Mouse (Mus musculus) splenic B cell, adult 2 months (primary cell): Measurements from ENCODE around the gene Naa35.

Experiments used
- DNase-seq: peaks from one replicate; pipeline ENCODE4 v3.0.0-alpha.2; 2011; ENCODE audit warnings: low read depth, low spot score
- H3K27me3 ChIP-seq: 2 replicates; pipeline ENCODE4 v1.6.1; 2012; ENCODE audit warnings: mild to moderate bottlenecking, low read length, moderate library complexity, mixed read lengths; ENCODE audit not compliant: control insufficient read depth, poor library complexity, insufficient read depth, severe bottlenecking
- H3K36me3 ChIP-seq: 2 replicates; pipeline ENCODE4 v1.6.1; 2012; ENCODE audit warnings: mild to moderate bottlenecking, low read length, moderate library complexity, mixed read lengths; ENCODE audit not compliant: control insufficient read depth, poor library complexity, insufficient read depth, severe bottlenecking

The Naa35 gene

GRCm38 (mm10) chr13:59657781-59658180 is 72.7 kb downstream of the Naa35 start:
- no peaks in the 10 kb centered on the region for H3K27me3 ChIP-seq
- no peak for DNase-seq
- H3K36me3 ChIP-seq = no peaks in the 10 kb centered on the region; the same call in 1 of the 2 replicates

DNA sequence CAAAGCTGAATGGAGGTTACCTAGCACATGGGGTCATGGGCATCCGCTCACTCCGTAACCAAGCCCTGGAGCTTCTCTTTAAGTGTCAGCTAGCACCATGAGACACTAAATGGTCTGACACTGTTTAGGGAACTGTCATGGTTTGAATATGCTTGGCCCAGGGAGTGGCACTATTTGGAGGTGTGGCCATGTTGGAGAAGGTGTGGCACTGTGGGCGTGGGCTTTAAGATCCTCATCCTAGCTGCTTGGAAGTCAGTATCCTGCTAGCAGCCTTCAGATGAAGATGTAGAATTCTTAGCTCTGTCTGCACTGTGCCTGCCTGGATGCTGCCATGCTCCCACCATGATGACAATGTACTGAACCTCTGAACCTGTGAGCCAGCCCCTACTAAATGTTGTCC is 75.3 kb downstream of the Naa35 start:
- no peak for DNase-seq
- Histone ChIP-seq H3K36me3 (no peaks in the 10 kb centered on the region; the same call in 1 of the 2 replicates), H3K27me3 (no peaks in the 10 kb centered on the region)

GRCm38 (mm10) chr13:59661387-59661786 is 76.3 kb downstream of the Naa35 start:
- no peak for DNase-seq
- Histone ChIP-seq H3K36me3 (no peaks in the 10 kb centered on the region; the same call in 1 of the 2 replicates), H3K27me3 (no peaks in the 10 kb centered on the region)

- DNase-seq = no peak
- no peaks in the 10 kb centered on the region; the same call in 1 of the 2 replicates for H3K36me3 ChIP-seq
- H3K27me3 ChIP-seq = no peaks in the 10 kb centered on the region
Measured at GRCm38 (mm10) chr13:59661966-59662365, 76.9 kb downstream of the Naa35 start.

DNA sequence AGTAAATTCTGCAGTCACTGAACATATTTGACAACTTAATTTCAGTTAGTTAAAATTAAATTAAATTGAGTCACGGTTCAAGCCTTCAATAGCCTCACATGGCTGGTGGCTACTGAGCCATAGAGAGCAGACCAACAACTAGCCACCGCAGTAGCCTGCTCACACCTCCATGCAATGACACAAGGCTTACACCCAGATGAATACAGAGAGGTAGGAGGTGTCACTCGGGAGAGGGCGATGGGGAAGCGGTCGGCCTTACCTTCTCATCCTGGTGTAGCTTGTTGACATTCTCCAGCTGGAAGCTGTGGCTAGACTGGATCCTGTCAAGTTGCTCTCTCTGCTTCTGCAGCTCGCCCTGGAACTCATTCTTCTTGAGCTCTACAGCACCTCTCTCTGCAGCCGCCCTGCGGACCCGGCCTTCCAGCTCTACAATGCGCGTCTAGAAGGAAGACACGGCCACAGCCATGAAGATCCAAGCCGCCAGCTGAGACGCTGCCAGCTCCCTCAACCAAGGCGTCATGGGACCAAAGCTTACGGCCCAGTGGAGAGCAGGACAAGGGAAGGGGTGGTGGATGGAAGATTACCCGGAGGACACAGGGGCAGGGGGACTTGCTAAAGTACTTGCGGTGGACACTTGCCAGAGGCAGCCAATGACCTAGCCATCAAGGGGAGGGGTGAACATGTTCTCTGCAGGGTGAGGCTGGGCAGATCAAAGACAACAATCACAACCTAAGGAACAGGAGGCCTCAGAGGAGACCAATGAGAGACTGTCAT is 79.1 kb downstream of the Naa35 start:
- Histone ChIP-seq H3K27me3 (no peaks in the 10 kb centered on the region), H3K36me3 (no peaks in the 10 kb centered on the region; the same call in 1 of the 2 replicates)
- no peak for DNase-seq

DNA sequence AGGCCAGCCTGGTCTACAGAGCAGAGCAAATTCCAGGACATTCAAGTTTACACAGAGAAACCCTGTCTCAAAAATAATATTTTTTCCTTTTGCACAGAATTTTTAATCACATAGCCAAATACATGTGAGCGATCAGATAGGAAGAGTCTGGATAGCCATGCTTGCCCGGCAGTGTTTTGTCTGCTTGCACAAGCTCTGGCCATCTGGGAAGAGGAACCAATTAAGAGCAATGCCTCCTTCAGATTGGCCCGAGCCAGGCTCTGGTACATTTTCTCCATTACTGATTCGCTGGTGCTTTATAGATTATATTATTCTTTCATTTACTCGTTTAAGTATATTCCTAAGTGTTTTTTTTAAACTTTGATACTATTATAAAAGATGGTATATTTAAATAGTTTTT is 82.7 kb downstream of the Naa35 start:
- Histone ChIP-seq H3K36me3 (no peaks in the 10 kb centered on the region; the same call in 1 of the 2 replicates), H3K27me3 (no peaks in the 10 kb centered on the region)
- DNase-seq = no peak

- peak; percentile 45 for DNase-seq
- Histone ChIP-seq H3K27me3 (no peaks in the 10 kb centered on the region), H3K36me3 (no peaks in the 10 kb centered on the region)
Measured at GRCm38 (mm10) chr13:59668501-59669093, 83.5 kb downstream of the Naa35 start.

DNA sequence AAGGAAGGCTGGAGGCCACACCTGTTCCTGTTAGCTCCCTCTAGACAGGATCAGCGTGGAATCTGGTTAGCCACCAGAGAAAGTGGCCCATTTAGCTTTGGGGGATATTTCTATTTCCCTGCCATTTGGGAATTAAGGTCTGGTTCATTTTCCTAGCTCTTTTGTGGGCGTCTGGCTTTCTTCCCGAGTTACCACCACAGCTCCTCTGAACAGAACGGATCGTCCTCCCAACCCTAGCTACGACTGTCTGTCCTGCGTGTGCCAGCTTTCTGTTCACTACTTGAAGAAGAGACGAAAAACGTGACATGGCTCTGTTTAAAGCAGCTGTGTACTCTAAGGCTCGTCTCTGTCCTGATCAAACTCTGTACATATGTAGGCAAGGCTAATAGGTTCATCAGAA is 84.9 kb downstream of the Naa35 start:
- Histone ChIP-seq H3K27me3 (no peaks in the 10 kb centered on the region), H3K36me3 (no peaks in the 10 kb centered on the region)
- no peak for DNase-seq

DNA sequence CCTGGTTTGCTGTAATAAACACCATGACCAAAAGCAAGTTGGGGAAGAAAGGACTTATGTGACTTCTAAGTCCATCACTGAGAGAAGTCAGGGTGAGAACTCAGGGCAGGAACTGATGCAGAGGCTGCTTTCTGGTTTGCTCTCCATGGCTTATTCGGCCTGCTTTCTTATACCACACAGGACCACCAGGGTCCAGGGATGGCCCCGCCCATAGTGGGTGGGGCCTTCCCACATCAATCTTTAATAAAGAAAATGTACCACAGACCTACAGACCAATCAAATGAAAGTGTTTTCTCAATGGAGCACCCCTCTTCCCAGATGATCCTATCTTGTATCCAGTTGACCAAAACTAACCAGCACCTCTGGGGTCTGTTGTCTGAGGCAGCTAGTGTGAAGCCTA is 86.5 kb downstream of the Naa35 start:
- no peaks in the 10 kb centered on the region for H3K27me3 ChIP-seq
- H3K36me3 ChIP-seq = no peaks in the 10 kb centered on the region
- DNase-seq = no peak

DNA sequence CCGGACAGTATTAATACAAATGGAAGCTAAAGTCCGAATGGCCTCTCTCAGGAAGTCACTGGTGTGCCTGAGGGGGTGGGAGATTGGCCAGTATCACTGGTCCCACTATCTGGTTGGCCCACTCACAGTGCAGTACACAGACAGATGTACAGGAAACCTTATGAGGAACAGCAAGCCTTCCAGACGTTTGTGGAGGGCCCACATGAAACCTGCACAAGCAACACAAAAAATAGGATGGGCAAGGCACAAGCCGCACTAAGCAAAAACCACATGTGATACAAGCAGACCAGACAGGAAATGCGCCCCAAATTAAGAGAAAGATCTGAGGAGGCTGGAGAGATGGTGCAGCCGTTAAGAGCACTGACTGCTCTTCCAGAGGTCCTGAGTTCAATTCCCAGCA is 87.2 kb downstream of the Naa35 start:
- DNase-seq = no peak
- H3K36me3 ChIP-seq = no peaks in the 10 kb centered on the region
- H3K27me3 ChIP-seq = no peaks in the 10 kb centered on the region

GRCm38 (mm10) chr13:59673597-59673996 is 88.5 kb downstream of the Naa35 start:
- no peak for DNase-seq
- Histone ChIP-seq H3K36me3 (no peaks in the 10 kb centered on the region), H3K27me3 (no peaks in the 10 kb centered on the region)

- Histone ChIP-seq H3K36me3 (no peaks in the 10 kb centered on the region), H3K27me3 (no peaks in the 10 kb centered on the region)
- DNase-seq = no peak
Measured at GRCm38 (mm10) chr13:59674215-59674614, 89.2 kb downstream of the Naa35 start.

GRCm38 (mm10) chr13:59674761-59675150 is 89.7 kb downstream of the Naa35 start:
- H3K36me3 ChIP-seq = no peaks in the 10 kb centered on the region
- no peak for DNase-seq
- H3K27me3 ChIP-seq = no peaks in the 10 kb centered on the region

DNA sequence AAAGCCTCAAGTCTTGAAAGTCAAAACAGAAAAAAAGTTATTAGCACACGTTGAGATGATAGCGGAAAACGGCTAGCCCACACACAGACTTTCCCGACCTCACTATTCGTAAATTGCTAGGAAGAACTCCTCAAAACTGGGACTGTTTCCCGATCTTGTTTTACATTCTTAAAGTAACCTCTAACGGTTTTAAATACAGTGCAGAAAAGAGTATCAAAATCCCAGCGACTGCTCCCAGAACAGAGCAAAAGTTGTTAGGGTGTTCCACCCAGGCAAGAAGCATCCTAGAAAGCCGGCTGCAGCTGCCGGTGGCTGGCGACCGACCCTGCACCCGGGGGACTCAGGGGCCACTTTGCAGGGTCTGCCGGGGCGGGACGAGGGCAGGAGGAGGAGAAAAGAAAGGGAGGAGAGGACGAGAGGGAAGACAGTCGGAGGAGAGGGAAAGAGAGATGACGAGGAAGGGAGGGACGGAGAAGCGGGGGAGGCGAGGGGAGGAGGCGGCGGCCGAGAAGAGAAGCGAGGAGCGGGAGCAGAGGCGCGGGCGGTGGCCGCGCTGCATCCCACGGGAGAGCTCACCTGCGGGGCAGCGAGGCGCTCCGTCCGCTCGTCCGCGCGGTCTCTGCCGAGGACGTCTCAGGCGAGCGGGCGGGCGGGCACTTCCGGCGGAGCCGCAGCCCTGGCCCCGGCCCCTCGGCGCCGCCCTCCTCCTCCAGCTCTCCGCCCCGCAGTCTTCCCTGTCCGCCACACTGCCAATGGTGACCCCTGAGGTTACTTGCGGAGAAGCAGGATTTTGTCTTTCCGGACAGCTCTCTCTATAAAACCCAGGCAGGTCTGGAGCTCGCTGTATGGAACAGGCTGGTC is 90.3 kb downstream of the Naa35 start, which contains the start of gene Golm1:
Golm1 (minus strand) TSS at position 661 of the 861 bp plus-strand sequence.
- Histone ChIP-seq H3K36me3 (no peaks in the 10 kb centered on the region), H3K27me3 (no peaks in the 10 kb centered on the region)
- DNase-seq = peak; percentile 48
